Mouse (Mus musculus) intestine, embryonic 14.5 days (tissue): ENCODE results near the gene Hnrnpdl. TPM values are rescaled to one million over a fixed set of nuclear protein-coding genes. Genes with fewer than 3 reads are reported as not detected.

Experiments used
- ATAC-seq: fragments of 200-750 bp; cut with Nextera tagmentation; replicated peaks from 2 replicates; pipeline ENCODE4 v1.8.0; 2017; ENCODE audit warnings: low read depth, moderate number of reproducible peaks, moderate TSS enrichment, moderate library complexity; ENCODE audit not compliant: low FRiP score, low TSS enrichment
- DNase-seq: peaks from one replicate; pipeline ENCODE4 v3.0.0-alpha.2; 2018; ENCODE audit warnings: low spot score
- H3K27ac ChIP-seq: fragments of 300-500 bp; sonication (generic); 2 replicates; pipeline ENCODE4 v1.5.1; 2014; ENCODE audit warnings: low read depth, mild to moderate bottlenecking, control low read depth
- H3K27me3 ChIP-seq: fragments of 300-500 bp; sonication (generic); replicated peaks from 2 replicates; pipeline ENCODE4 v1.6.1; 2014; ENCODE audit warnings: low read length, control low read depth; ENCODE audit not compliant: control insufficient read depth, insufficient read depth
- H3K36me3 ChIP-seq: fragments of 300-500 bp; sonication (generic); 2 replicates; pipeline ENCODE4 v1.6.1; 2014; ENCODE audit warnings: low read length, control low read depth; ENCODE audit not compliant: control insufficient read depth, insufficient read depth
- H3K4me1 ChIP-seq: fragments of 300-500 bp; sonication (generic); replicated peaks from 2 replicates; pipeline ENCODE4 v1.6.1; 2014; ENCODE audit warnings: low read length, control low read depth, mixed read lengths; ENCODE audit not compliant: control insufficient read depth, insufficient read depth
- H3K4me2 ChIP-seq: fragments of 300-500 bp; sonication (generic); 2 replicates; pipeline ENCODE4 v1.6.1; 2014; ENCODE audit warnings: low read length
- H3K4me3 ChIP-seq: fragments of 300-500 bp; sonication (generic); 2 replicates; pipeline ENCODE4 v1.5.1; 2014; ENCODE audit warnings: low read depth, low read length, control low read depth, mixed read lengths
- H3K9ac ChIP-seq: fragments of 300-500 bp; sonication (generic); 2 replicates; pipeline ENCODE4 v1.6.1; 2014; ENCODE audit warnings: mild to moderate bottlenecking, low read length
- H3K9me3 ChIP-seq: fragments of 300-500 bp; sonication (generic); 2 replicates; pipeline ENCODE4 v1.6.1; 2016; ENCODE audit warnings: low read length, control low read depth; ENCODE audit not compliant: control insufficient read depth
- WGBS: fragments of 180-500 bp; shearing (Covaris S2); extraction: QIAGEN DNeasy Blood & Tissue Kit; methylation state at CpG from one replicate; pipeline ENCODE4 v1.1.7; 2014; 5-methylcytosine and 5-hydroxymethylcytosine counted together
- polyA plus RNA-seq: library from polyadenylated mRNA; unstranded; fragments of >200 nt; fragmentation: Nextera tagmentation; extraction: Ambion mirVana; gene quantifications from 2 replicates; pipeline ENCODE4 v1.2.1, GENCODE M21; 2014

Hnrnpdl gene
- polyA plus RNA-seq, 1 experiment from 2014 or later = 171 TPM

DNA sequence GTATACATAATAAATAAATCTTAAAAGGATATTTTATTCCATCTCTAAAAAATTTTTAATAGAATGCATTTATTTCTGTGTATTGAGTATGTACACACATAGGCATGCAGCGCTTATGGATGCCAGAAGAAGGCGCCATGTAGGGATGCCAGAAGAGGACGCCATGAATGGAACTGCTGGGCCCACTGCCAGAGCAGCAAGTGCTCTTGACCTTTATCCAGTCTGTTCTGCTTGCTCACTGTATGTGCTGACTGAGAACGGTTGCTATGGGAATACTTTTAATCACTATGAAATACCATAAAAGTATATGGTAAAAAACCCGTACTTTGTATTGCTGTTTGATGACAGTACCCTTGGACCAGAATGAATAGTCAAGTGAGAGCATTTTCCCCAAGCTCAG is 3.9 kb upstream of the Hnrnpdl start:
- no peak for ATAC-seq
- no peak overlapping the region for H3K4me2 ChIP-seq
- no peak overlapping the region for H3K4me3 ChIP-seq
- WGBS = 77% methylated on average over 5 of the region's 5 CpGs
- H3K36me3 ChIP-seq = 0 out of 2 replicates have a peak, but pooled peaks cover 3% of the 10 kb centered on the region
- no peak overlapping the region for H3K9ac ChIP-seq
- H3K27ac ChIP-seq = no peak overlapping the region
- H3K9me3 ChIP-seq = no peaks in the 10 kb centered on the region
- peaks cover 25% of the 10 kb centered on the region for H3K4me1 ChIP-seq
- H3K27me3 ChIP-seq = no peaks in the 10 kb centered on the region
- DNase-seq = no peak

DNA sequence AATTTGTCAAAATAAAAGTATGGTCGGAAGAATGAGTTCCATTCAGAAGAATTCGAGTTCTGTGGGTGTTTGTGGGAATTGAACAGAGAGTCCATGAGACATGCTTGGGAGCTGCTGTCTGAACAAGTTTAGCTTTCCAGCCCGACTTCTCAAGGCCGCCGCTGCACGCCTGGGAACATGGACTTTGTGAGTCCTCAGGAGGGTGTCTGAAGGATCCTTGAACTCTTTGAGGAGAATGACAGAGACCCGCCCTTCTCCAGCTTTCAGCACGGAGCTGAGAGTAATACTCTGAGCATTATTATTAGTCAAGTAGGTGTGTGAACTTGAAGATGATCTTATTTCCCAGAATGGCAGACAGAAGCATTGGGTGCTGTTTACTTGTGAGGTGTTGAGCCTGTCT is 3.0 kb upstream of the Hnrnpdl start:
- Histone ChIP-seq H3K4me1 (peaks cover 23% of the 10 kb centered on the region), H3K27ac (no peak overlapping the region), H3K4me3 (no peak overlapping the region), H3K9me3 (no peaks in the 10 kb centered on the region), H3K27me3 (no peaks in the 10 kb centered on the region), H3K9ac (no peak overlapping the region), H3K4me2 (no peak overlapping the region), H3K36me3 (peaks cover 5% of the 10 kb centered on the region; the same call in 1 of the 2 replicates)
- ATAC-seq = no peak
- WGBS = 85% methylated on average over 8 of the region's 8 CpGs
- no peak for DNase-seq

DNA sequence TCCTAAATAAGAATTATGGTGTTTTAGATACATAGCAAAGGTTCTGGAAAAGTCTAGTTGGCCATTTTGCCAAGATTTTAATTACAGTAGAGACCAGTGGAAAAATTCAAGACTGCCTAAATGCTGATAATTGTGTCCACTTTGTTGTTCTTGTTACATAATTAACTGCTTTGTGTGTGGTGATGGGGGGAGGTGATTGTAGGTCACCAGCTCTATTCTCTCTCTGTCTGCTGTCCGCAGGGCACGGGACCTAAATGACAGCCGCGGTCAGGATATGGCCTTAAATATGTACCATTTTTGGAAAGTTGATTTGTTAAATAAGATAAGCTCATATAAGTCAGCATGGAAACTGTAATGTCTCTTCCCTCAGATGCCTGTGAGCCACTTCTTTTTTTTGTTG is 1.8 kb upstream of the Hnrnpdl start:
- peaks cover 29% of the 10 kb centered on the region for H3K4me1 ChIP-seq
- H3K9ac ChIP-seq = no peak overlapping the region
- H3K9me3 ChIP-seq = no peaks in the 10 kb centered on the region
- no peak overlapping the region for H3K4me3 ChIP-seq
- ATAC-seq = no peak
- no peak overlapping the region for H3K27ac ChIP-seq
- peaks cover 17% of the 10 kb centered on the region for H3K36me3 ChIP-seq
- 84% methylated on average over 4 of the region's 4 CpGs for WGBS
- no peak for DNase-seq
- peak overlapping the region; percentile 79 for H3K4me2 ChIP-seq
- no peaks in the 10 kb centered on the region for H3K27me3 ChIP-seq

DNA sequence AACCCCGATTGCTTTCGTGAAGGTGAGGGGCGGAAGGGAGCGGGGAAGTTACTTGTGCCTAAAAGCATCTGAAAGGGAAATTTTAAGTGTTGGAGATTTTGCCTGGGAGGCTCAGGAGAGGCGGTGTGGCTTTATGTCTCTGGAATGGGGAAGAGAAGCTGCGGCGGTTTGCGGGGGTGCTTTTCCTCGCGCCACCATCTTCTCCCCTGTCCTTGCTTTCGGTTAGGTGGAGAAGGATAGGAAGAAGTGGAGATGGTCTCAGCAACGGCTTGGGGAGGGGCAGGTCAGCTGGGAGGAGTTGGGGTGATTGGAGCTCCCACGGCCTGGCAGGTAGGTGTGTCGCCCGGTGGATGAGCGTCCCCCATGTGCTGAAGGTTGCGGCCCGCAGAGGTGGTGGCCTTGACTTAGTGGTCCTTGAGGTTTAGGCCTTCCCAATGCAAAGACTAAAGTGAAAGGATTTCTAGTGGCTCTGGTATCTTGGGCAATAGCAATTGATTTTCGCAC is 869 bp upstream of the Hnrnpdl start:
- peak overlapping the region; percentile 99 for H3K4me3 ChIP-seq

DNA sequence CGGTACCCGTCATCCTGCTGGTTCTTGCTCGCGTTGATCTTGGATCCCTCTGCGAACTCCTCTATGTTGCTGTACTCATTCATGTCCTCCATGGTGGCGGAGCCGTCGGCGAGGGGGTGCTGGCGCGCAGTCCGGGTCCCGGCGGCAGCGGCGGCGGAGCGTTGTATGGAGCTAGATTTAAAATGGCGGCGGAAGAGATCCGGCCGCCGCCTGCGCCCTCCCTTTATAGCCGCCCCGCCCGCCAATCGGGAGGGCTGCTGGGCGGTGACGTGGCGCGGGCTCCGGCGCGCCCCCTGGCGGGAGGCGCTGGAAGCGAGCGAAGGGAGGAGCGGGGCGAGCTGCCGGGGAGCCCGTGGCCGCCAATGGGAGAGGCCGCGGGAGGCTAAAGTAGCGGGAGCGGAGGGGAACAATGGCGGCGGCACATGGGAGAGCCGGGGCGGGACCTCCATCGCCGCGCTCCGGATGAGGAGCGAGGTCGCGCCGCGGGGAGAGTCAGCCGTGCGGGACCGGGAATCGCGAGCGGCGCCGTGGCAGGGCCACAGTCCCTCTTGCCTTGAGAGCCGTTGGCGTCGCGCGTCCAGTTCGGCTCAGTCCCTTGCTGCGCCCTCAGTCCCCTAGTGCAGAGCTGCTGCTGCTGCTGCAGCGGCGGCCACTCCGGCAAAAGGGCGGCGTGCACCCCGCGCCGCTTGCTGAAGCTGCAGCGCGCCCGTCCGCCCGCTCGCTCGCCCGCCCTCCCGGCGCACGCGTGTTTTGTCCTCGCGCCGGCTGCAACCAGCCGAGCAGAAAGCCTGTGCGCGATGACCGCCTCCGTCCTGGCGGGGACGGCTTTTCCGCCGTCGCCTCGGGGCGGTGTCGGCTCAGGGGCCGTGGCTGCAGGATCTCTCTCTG is 506 bp downstream of the Hnrnpdl start:
- DNase-seq (peak; percentile 98), ATAC-seq (peak; percentile 67)
- WGBS = under 1% methylated on average over 110 of the region's 113 CpGs
- Histone ChIP-seq H3K4me1 (peaks cover 32% of the 10 kb centered on the region), H3K9me3 (no peaks in the 10 kb centered on the region), H3K4me2 (peak overlapping the region; percentile 79), H3K4me3 (peak overlapping the region; percentile 99), H3K27ac (peak overlapping the region; percentile 96), H3K27me3 (no peaks in the 10 kb centered on the region), H3K36me3 (peaks cover 40% of the 10 kb centered on the region), H3K9ac (peak overlapping the region; percentile 99)

More for the DNA sequence above, 869 bp upstream of the Hnrnpdl start:
- peaks cover 34% of the 10 kb centered on the region for H3K4me1 ChIP-seq
- peak overlapping the region; percentile 79 for H3K4me2 ChIP-seq
- no peak for DNase-seq
- peak overlapping the region; percentile 96 for H3K27ac ChIP-seq
- H3K27me3 ChIP-seq = no peaks in the 10 kb centered on the region
- no peaks in the 10 kb centered on the region for H3K9me3 ChIP-seq
- peaks cover 26% of the 10 kb centered on the region for H3K36me3 ChIP-seq
- under 1% methylated on average over 19 of the region's 19 CpGs for WGBS
- 0 out of 2 replicates have a peak, but pooled peaks have one; percentile 1 for ATAC-seq
- H3K9ac ChIP-seq = peak overlapping the region; percentile 99

DNA sequence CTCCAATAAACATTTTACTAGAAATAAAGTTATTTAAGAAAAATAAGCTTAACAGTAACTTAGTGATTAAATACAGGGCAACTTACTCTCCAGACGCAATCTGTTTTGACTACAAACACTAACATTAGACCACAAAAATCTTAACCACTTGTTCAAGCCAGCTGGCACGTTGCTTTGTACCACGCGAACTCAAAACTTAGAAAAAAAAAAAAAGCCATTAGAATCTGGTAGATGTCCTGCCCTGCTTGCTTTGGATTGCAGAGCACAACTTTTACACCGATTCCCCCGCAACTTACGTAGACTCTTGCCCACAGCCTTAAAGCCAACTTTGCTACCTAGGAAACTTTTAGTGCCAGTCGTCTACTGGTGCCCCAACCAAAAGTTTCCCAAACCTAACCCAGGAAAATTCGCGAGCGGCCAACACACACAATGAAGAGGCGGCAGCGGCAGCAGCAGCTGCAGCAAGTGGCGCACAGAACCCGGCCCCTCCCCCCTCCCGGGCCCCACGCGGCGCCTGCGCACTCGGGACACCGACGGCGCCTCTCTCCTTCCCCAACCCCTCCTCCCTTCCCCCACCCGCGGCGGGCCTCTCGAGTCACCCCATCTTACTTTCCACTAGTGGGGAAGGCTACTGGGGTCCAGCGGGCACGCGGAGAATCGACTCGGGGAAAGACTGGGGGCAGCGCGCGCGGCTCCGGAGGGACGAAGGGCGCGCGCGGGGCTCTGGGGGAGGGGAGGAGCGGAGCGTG is 1.3 kb downstream of the Hnrnpdl start:
- H3K9me3 ChIP-seq = no peaks in the 10 kb centered on the region
- H3K27ac ChIP-seq = peak overlapping the region; percentile 96
- DNase-seq (peak; percentile 93), ATAC-seq (peak; percentile 30)
- peaks cover 25% of the 10 kb centered on the region for H3K4me1 ChIP-seq
- H3K4me3 ChIP-seq = peak overlapping the region; percentile 99
- H3K4me2 ChIP-seq = peak overlapping the region; percentile 100
- under 1% methylated on average over 25 of the region's 45 CpGs for WGBS
- H3K27me3 ChIP-seq = no peaks in the 10 kb centered on the region
- peak overlapping the region; percentile 99 for H3K9ac ChIP-seq
- peaks cover 48% of the 10 kb centered on the region for H3K36me3 ChIP-seq

DNA sequence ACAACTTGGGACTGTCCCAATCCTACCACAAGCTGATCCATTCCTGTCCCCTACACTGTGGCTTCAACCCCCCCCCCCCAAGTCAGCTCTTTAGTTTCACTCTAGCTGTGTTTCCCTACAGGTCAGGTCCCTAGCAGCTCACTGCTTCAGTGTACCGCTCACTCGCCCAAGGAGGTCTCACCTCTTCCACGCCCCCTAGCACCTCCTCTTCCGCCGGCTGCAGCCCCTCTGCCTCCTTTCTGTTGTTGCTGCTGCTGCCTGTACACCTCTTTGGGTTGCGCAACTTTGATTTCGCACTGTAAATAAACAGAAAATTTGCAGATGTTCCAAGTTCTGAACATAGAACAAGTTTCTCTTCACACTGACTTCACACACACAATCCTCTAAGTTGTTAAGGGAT is 2.8 kb downstream of the Hnrnpdl start:
- H3K27me3 ChIP-seq = no peaks in the 10 kb centered on the region
- H3K9me3 ChIP-seq = no peaks in the 10 kb centered on the region
- ATAC-seq (no peak), DNase-seq (no peak)
- WGBS = 17% methylated on average over 7 of the region's 7 CpGs
- peaks cover 59% of the 10 kb centered on the region for H3K36me3 ChIP-seq
- H3K4me3 ChIP-seq = peak overlapping the region; percentile 99
- H3K9ac ChIP-seq = peak overlapping the region; percentile 99
- peaks cover 25% of the 10 kb centered on the region for H3K4me1 ChIP-seq
- peak overlapping the region; percentile 100 for H3K4me2 ChIP-seq
- no peak overlapping the region for H3K27ac ChIP-seq

DNA sequence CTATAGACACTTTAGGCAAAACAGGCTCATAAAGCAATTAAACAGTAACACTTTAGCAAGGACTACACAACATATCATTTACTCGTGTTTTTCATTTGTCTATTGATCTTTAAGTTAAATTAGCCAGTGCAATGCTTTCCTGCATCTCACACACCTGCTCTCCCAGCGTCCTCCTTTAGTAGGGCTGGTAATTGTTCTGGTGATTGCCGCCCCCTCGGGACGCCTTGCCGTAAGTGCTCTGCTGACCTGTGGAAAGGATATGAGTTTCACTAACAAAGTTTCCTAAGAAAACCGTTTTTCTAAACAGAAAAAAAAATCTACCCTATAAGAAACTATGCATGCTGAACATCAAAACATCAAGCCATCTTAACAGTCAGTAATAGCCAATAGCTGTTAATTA is 3.5 kb downstream of the Hnrnpdl start:
- H3K27me3 ChIP-seq = no peaks in the 10 kb centered on the region
- H3K4me1 ChIP-seq = peaks cover 21% of the 10 kb centered on the region
- WGBS = 47% methylated on average over 7 of the region's 7 CpGs
- DNase-seq = no peak
- no peak overlapping the region for H3K27ac ChIP-seq
- peak overlapping the region; percentile 99 for H3K4me3 ChIP-seq
- H3K36me3 ChIP-seq = peaks cover 61% of the 10 kb centered on the region
- no peak overlapping the region for H3K9ac ChIP-seq
- H3K9me3 ChIP-seq = no peaks in the 10 kb centered on the region
- ATAC-seq = no peak
- H3K4me2 ChIP-seq = peak overlapping the region; percentile 100
